Mouse (Mus musculus) liver, postnatal 0 days (tissue): ENCODE results near the gene Brox.

Source experiments
- CTCF ChIP-seq: sonication (generic); IDR thresholded peaks from 2 replicates; pipeline ENCODE4 v1.5.1; 2016; ENCODE audit warnings: antibody characterized with exemption, low read depth
- EP300 ChIP-seq: IDR thresholded peaks from 2 replicates; pipeline ENCODE4 v1.6.1; 2016; ENCODE audit warnings: antibody characterized with exemption, low read depth, mild to moderate bottlenecking

GRCm38 (mm10) chr1:183289576-183289975 lies 7.5 kb downstream of the Brox start:
- TF ChIP-seq EP300 (no peak), CTCF (no peak)
